Mouse (Mus musculus) cerebral cortex, adult 2 months (tissue): ENCODE measurements around the gene Fam83c.

Source experiments
- WGBS: fragments of 180-500 bp; shearing (Covaris S2); methylation state at CpG from one replicate; pipeline ENCODE4 v1.1.7; 2018; 5-methylcytosine and 5-hydroxymethylcytosine counted together

The Fam83c gene

GRCm38 (mm10) chr2:155834732-155835131 lies at the start of gene Fam83c:
Gene Fam83c, minus strand, starts transcription at chr2:155834854.
- WGBS: 73% methylated on average over 9 of the region's 9 CpGs

GRCm38 (mm10) chr2:155882087-155882486 lies 47.4 kb upstream of the Fam83c start:
- 90% methylated on average over 3 of the region's 3 CpGs for WGBS

- 80% methylated on average over 21 of the region's 21 CpGs for WGBS
Observed at GRCm38 (mm10) chr2:155878964-155879876, 44.6 kb upstream of the Fam83c start.

- WGBS: 57% methylated on average over 6 of the region's 6 CpGs
Observed at GRCm38 (mm10) chr2:155873636-155874035, 39.0 kb upstream of the Fam83c start.

- WGBS: 49% methylated on average over 10 of the region's 10 CpGs
Observed at GRCm38 (mm10) chr2:155872930-155873507, 38.4 kb upstream of the Fam83c start.

GRCm38 (mm10) chr2:155872486-155872885 lies 37.8 kb upstream of the Fam83c start:
- 47% methylated on average over 8 of the region's 8 CpGs for WGBS

- 87% methylated on average over 5 of the region's 5 CpGs for WGBS
Observed at GRCm38 (mm10) chr2:155869772-155870171, 35.1 kb upstream of the Fam83c start.

GRCm38 (mm10) chr2:155868320-155868719 lies 33.7 kb upstream of the Fam83c start:
- 91% methylated on average over 8 of the region's 8 CpGs for WGBS

GRCm38 (mm10) chr2:155863301-155863867 lies 28.7 kb upstream of the Fam83c start:
- 65% methylated on average over 11 of the region's 11 CpGs for WGBS

- 71% methylated on average over 13 of the region's 13 CpGs for WGBS
Observed at GRCm38 (mm10) chr2:155862573-155863300, 28.1 kb upstream of the Fam83c start.

- 92% methylated on average over 6 of the region's 6 CpGs for whole genome bisulfite sequencing
Observed at GRCm38 (mm10) chr2:155861581-155861980, 26.9 kb upstream of the Fam83c start.

GRCm38 (mm10) chr2:155860102-155860501 lies 25.4 kb upstream of the Fam83c start:
- WGBS: 90% methylated on average over 7 of the region's 7 CpGs

GRCm38 (mm10) chr2:155852536-155852935 lies 17.9 kb upstream of the Fam83c start:
- WGBS: 86% methylated on average over 5 of the region's 5 CpGs

GRCm38 (mm10) chr2:155850120-155850519 lies 15.5 kb upstream of the Fam83c start:
- 87% methylated on average over 7 of the region's 7 CpGs for WGBS

GRCm38 (mm10) chr2:155849464-155849863 lies 14.8 kb upstream of the Fam83c start:
- 72% methylated on average over 7 of the region's 7 CpGs for WGBS

GRCm38 (mm10) chr2:155848291-155848690 lies 13.6 kb upstream of the Fam83c start:
- WGBS: 24% methylated on average over 6 of the region's 6 CpGs

- WGBS: 80% methylated on average over 8 of the region's 8 CpGs
Observed at GRCm38 (mm10) chr2:155846930-155847329, 12.3 kb upstream of the Fam83c start.

- WGBS: 85% methylated on average over 4 of the region's 4 CpGs
Observed at GRCm38 (mm10) chr2:155838961-155839360, 4.3 kb upstream of the Fam83c start.

GRCm38 (mm10) chr2:155837961-155838360 lies 3.3 kb upstream of the Fam83c start:
- WGBS: 79% methylated on average over 3 of the region's 3 CpGs

- WGBS: 65% methylated on average over 1 of the region's 1 CpGs
Observed at GRCm38 (mm10) chr2:155832087-155832486, 2.6 kb downstream of the Fam83c start.

GRCm38 (mm10) chr2:155831302-155831701 lies 3.4 kb downstream of the Fam83c start:
- 56% methylated on average over 9 of the region's 9 CpGs for WGBS

- 93% methylated on average over 8 of the region's 8 CpGs for WGBS
Observed at GRCm38 (mm10) chr2:155830841-155831240, 3.8 kb downstream of the Fam83c start.
